Mouse (Mus musculus) thymus, adult 2 months (tissue): ENCODE measurements around the gene Zfp444.

Source experiments
- CTCF ChIP-seq: fragments of 200-500 bp; IDR thresholded peaks from 2 replicates; pipeline ENCODE4 v1.5.1; 2012; ENCODE audit warnings: mild to moderate bottlenecking, control low read depth, low read length, moderate library complexity, borderline replicate concordance; ENCODE audit not compliant: control insufficient read depth, poor library complexity, insufficient read depth; ENCODE audit errors: extremely low read depth
- POLR2A ChIP-seq: fragments of 200-500 bp; IDR thresholded peaks from 2 replicates; pipeline ENCODE4 v1.6.1; 2012; ENCODE audit warnings: mild to moderate bottlenecking, low read length, control low read depth, moderate library complexity; ENCODE audit not compliant: control insufficient read depth, poor library complexity, insufficient read depth; ENCODE audit errors: extremely low read depth

- TF ChIP-seq POLR2A = no peak
- TF ChIP-seq CTCF = no peak
Measured at GRCm38 (mm10) chr7:6145423-6146188, 26.4 kb upstream of the Zfp444 start.
